Mouse (Mus musculus) liver, adult 2 months (tissue): ENCODE results near the gene Gpat2.

Experiments
- CTCF ChIP-seq: fragments of 200-500 bp; IDR thresholded peaks from 2 replicates; pipeline ENCODE4 v1.5.1; 2011; ENCODE audit warnings: low read depth, low read length, control low read depth
- POLR2A ChIP-seq: fragments of 200-500 bp; IDR thresholded peaks from 2 replicates; pipeline ENCODE4 v1.6.1; 2011; ENCODE audit warnings: low read length, control low read depth; ENCODE audit not compliant: insufficient read depth; ENCODE audit errors: extremely low read depth

DNA sequence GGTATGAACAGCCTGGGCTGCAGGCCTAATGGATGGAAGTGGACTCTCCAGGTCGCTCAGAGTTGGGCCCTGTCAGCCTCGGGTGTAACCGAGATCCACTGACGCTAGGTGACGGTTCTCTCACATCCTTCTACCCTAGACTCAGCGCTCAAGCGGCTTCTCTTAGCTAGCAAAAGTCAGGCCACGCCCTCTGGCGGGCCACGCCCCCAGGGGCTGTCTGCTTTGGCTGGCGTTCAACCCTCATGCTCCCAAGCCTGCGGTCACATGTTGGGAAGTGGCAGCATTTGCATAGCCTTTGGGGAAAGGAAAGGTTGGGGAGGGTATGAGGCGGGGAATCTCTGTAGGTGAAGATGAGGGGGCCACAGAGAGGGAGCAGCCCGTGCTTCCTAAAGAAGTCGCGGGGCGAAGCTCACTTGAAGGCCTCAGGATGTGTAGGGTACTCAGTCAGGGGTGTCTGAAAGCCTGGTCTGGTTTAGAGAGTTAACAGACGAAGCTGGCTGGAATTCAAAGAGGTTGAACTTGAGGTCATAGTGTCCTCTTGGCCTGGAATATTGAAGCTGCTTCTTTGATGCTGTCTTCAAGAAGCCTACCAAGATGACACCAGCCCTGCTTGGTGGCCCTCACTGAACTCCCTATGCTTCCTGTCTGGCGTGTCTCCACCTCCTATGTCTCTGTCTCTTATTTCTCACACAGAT lies 59.6 kb downstream of the Gpat2 start:
- TF ChIP-seq CTCF (no peak), POLR2A (no peak)
